Mouse (Mus musculus) B cell, adult (primary cell): Measurements from ENCODE around the gene Il10ra. TPM values are rescaled to one million over a fixed set of nuclear protein-coding genes. Genes with fewer than 3 reads are reported as not detected.

ENCODE experiments used
- total RNA-seq: library from RNA; stranded (reverse); gene quantifications from 4 replicates; pipeline ENCODE4 v1.2.4, GENCODE M21; 2023; ENCODE audit not compliant: inconsistent age

The Il10ra gene
- 197 to 207 TPM (median 199 TPM) in 4 replicates for total RNA-seq

DNA sequence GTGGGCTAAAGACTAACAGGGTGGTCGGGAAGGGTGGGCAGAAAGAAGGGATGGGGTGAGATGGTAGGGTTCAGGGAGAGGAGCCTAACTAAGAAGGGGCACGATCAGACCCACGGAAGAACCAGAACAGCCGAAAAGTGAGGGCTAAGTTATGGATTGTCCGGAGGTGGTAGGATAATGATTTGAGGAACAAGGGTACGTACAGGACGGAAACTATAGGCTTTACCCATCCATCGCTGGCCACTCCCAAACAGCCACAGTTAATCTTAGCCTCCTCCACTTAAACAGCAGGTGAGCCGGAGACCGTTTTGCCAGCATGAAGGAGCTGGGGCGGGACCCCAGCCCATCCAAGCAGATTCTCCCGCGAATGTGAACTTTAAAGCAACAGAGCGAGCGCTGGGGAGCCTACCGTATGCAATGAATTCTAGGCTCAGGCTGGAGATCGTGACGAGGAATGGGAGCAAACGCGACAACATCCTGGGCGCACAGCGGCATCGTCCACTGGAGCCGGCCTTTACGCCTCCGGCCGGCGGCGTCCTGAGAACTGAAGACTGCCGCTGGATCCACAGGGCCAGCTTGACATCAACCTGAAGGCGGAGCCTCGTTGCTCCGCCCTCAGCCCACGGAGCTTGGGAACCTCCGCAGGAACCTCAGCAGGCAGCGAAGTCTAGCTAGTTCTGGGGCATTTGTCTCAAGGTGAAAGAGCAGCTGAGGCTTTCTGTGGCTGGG, at the start of gene Il10ra:
TSS of gene Il10ra (minus strand) at position 553 of the 729 bp plus-strand sequence.

Other genes starting within 250 kb of the Il10ra start
- 0.27 to 1.1 TPM (median 0.77 TPM) in 4 replicates for gene Mpzl2, start 229.3 kb downstream of the Il10ra start, total RNA-seq
- 6.6 to 7.4 TPM (median 7.2 TPM) in 4 replicates for gene Mpzl3, start 214.0 kb downstream of the Il10ra start, total RNA-seq
- 18.6 to 28.7 TPM (median 24.3 TPM) in 4 replicates for gene Jaml, start 190.0 kb downstream of the Il10ra start, total RNA-seq
- gene Scn2b, start 151.4 kb downstream of the Il10ra start, total RNA-seq, result 0.26 to 0.69 TPM (median 0.29 TPM) in 4 replicates
- gene Scn4b, start 130.8 kb downstream of the Il10ra start, total RNA-seq, result 0.24 to 0.54 TPM (median 0.45 TPM) in 4 replicates
- gene BC049352, start 87.1 kb downstream of the Il10ra start, total RNA-seq, result 0.39 to 0.90 TPM in 2 of 4 replicates, not detected in the others
- gene Tmprss4, start 65.1 kb downstream of the Il10ra start, total RNA-seq, result not detected in 4 replicates
- 0.16 to 0.51 TPM (median 0.38 TPM) in 4 replicates for gene Tmprss13, start 50.0 kb upstream of the Il10ra start, total RNA-seq
- gene Fxyd6, start 101.0 kb upstream of the Il10ra start, total RNA-seq, result 0.39 TPM in 1 of 4 replicates, not detected in the others
- gene Fxyd2, start 130.5 kb upstream of the Il10ra start, total RNA-seq, result not detected in 4 replicates
- gene Dscaml1, start 157.5 kb upstream of the Il10ra start, total RNA-seq, result not detected in 4 replicates